Mouse (Mus musculus) forebrain, embryonic 16.5 days (tissue): ENCODE data around the gene Rnf40. TPM values are rescaled to one million over a fixed set of nuclear protein-coding genes. Genes with fewer than 3 reads are reported as not detected.

ENCODE experiments used
- ATAC-seq: fragments of 200-750 bp; cut with Nextera tagmentation; 2 replicates; pipeline ENCODE4 v1.8.0; 2017; ENCODE audit warnings: mild to moderate bottlenecking, moderate library complexity
- H3K27ac ChIP-seq: fragments of 300-500 bp; sonication (generic); 2 replicates; pipeline ENCODE4 v1.5.1; 2014; ENCODE audit warnings: low read length, control low read depth
- H3K27me3 ChIP-seq: fragments of 300-500 bp; sonication (generic); replicated peaks from 2 replicates; pipeline ENCODE4 v1.6.1; 2014; ENCODE audit warnings: low read length; ENCODE audit not compliant: control insufficient read depth, insufficient read depth
- H3K36me3 ChIP-seq: fragments of 300-500 bp; sonication (generic); 2 replicates; pipeline ENCODE4 v1.6.1; 2014; ENCODE audit not compliant: control insufficient read depth, insufficient read depth
- H3K4me1 ChIP-seq: fragments of 300-500 bp; sonication (generic); replicated peaks from 2 replicates; pipeline ENCODE4 v1.6.1; 2014; ENCODE audit warnings: low read length; ENCODE audit not compliant: control insufficient read depth, insufficient read depth
- H3K4me2 ChIP-seq: fragments of 300-500 bp; sonication (generic); 2 replicates; pipeline ENCODE4 v1.6.1; 2014; ENCODE audit warnings: mild to moderate bottlenecking, low read length, control low read depth
- H3K4me3 ChIP-seq: fragments of 300-500 bp; sonication (generic); replicated peaks from 2 replicates; pipeline ENCODE4 v1.5.1; 2014; ENCODE audit warnings: mild to moderate bottlenecking, low read length, control low read depth
- H3K9ac ChIP-seq: fragments of 300-500 bp; sonication (generic); replicated peaks from 2 replicates; pipeline ENCODE4 v1.6.1; 2014; ENCODE audit warnings: low read depth, low read length, control low read depth
- H3K9me3 ChIP-seq: fragments of 300-500 bp; sonication (generic); 2 replicates; pipeline ENCODE4 v1.6.1; 2016; ENCODE audit warnings: low read length; ENCODE audit not compliant: control insufficient read depth
- WGBS: fragments of 180-500 bp; shearing (Covaris S2); extraction: QIAGEN DNeasy Blood & Tissue Kit; methylation state at CpG from one replicate; pipeline ENCODE4 v1.1.7; 2014; 5-methylcytosine and 5-hydroxymethylcytosine counted together
- polyA plus RNA-seq: library from polyadenylated mRNA; unstranded; fragments of >200 nt; fragmentation: Nextera tagmentation; extraction: Ambion mirVana; gene quantifications from 2 replicates; pipeline ENCODE4 v1.2.1, GENCODE M21; 2015

The Rnf40 gene
- polyA plus RNA-seq, 1 experiment from 2014 or later = 62.7 TPM

- H3K4me2 ChIP-seq = no peak overlapping the region
- whole genome bisulfite sequencing = 94% methylated on average over 17 of the region's 17 CpGs
- H3K9me3 ChIP-seq = no peaks in the 10 kb centered on the region
- ATAC-seq = no peak
- H3K4me3 ChIP-seq = no peak overlapping the region
- H3K4me1 ChIP-seq = no peaks in the 10 kb centered on the region
- no peak overlapping the region for H3K27ac ChIP-seq
- H3K27me3 ChIP-seq = no peaks in the 10 kb centered on the region
- H3K9ac ChIP-seq = no peak overlapping the region
- H3K36me3 ChIP-seq = peaks cover 59% of the 10 kb centered on the region
These were observed 8.2 kb downstream of the Rnf40 start for GRCm38 (mm10) chr7:127596747-127597146.

DNA sequence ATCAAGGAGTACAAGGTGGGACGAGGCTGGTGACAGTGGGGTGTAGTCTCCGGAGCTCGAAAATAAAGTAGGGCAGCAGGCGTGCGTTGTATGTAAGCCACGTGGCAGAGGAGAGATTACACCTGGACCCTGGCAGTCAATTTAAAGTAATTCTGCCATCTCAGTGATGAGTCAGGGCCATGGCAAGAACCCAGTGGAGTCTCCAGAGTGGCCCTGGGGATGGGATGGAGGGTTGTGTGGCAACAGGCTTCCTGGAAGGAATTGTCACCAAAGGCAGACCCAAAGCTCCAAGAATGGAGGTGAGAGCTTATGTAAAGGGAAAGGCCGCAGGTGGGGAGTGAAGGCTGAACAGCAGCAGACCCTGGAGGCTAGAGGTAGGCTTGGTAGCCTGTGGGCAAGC lies 12.0 kb downstream of the Rnf40 start:
- Histone ChIP-seq H3K9me3 (no peaks in the 10 kb centered on the region), H3K27ac (no peak overlapping the region), H3K27me3 (no peaks in the 10 kb centered on the region), H3K4me1 (no peaks in the 10 kb centered on the region), H3K4me3 (no peak overlapping the region), H3K9ac (no peak overlapping the region), H3K36me3 (peaks cover 32% of the 10 kb centered on the region), H3K4me2 (no peak overlapping the region)
- WGBS = 98% methylated on average over 7 of the region's 7 CpGs
- no peak for ATAC-seq

DNA sequence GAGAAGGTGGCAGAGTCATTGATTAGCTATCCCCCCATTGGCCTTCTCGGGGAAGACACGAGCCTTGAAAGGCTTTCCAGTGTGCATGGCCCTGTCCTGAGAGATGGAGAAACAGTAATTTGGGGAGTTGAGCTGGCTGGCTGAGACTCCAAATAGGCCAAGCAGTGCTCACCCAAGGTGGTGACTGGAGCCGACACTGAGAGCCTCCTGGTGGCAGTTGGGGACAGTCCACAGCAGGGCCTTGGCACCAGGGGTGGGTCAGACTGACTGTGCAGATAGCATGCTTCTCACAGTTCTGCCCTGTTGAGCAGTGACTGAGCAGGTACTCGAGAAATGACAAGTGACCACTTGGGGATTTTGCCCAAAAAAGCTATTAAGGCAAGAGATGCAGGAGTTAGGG lies 13.2 kb downstream of the Rnf40 start:
- Histone ChIP-seq H3K9ac (no peak overlapping the region), H3K4me3 (no peak overlapping the region), H3K9me3 (no peaks in the 10 kb centered on the region), H3K27me3 (no peaks in the 10 kb centered on the region), H3K4me1 (no peaks in the 10 kb centered on the region), H3K27ac (no peak overlapping the region), H3K36me3 (peaks cover 25% of the 10 kb centered on the region), H3K4me2 (no peak overlapping the region)
- 80% methylated on average over 4 of the region's 4 CpGs for WGBS
- no peak for ATAC-seq

GRCm38 (mm10) chr7:127602903-127603302 lies 14.3 kb downstream of the Rnf40 start:
- Histone ChIP-seq H3K36me3 (peaks cover 23% of the 10 kb centered on the region), H3K27ac (no peak overlapping the region), H3K27me3 (no peaks in the 10 kb centered on the region), H3K4me2 (no peak overlapping the region), H3K4me1 (no peaks in the 10 kb centered on the region), H3K4me3 (no peak overlapping the region), H3K9me3 (no peaks in the 10 kb centered on the region), H3K9ac (no peak overlapping the region)
- ATAC-seq = no peak
- 93% methylated on average over 2 of the region's 2 CpGs for WGBS

- no peak overlapping the region for H3K4me3 ChIP-seq
- no peak overlapping the region for H3K9ac ChIP-seq
- H3K36me3 ChIP-seq = peaks cover 30% of the 10 kb centered on the region
- H3K27me3 ChIP-seq = no peaks in the 10 kb centered on the region
- H3K9me3 ChIP-seq = no peaks in the 10 kb centered on the region
- no peak for ATAC-seq
- no peak overlapping the region for H3K27ac ChIP-seq
- no peaks in the 10 kb centered on the region for H3K4me1 ChIP-seq
- WGBS = 85% methylated on average over 10 of the region's 10 CpGs
- H3K4me2 ChIP-seq = no peak overlapping the region
These were observed 15.7 kb downstream of the Rnf40 start for GRCm38 (mm10) chr7:127604256-127604655.

DNA sequence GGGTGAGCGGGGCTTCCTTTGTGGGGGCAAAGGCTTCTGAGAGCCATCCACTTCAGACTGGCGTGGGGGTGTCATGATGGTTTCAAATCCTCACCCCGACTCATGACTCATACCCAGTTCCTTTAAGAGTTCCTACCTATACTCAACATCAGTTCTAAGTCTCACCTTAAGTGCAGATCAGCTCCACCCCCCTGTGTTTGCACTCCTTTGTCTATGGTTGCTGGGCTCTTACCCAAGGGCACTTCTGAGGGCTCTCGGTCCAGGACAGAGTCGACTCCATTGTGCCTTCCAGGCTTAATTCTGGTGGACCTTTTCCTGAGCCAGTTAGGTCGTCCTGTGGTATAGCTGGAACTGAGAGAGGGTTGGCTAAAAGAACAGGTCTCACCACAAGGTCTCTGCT lies 18.6 kb downstream of the Rnf40 start:
- Histone ChIP-seq H3K4me3 (no peak overlapping the region), H3K36me3 (peaks cover 34% of the 10 kb centered on the region)
- WGBS = 87% methylated on average over 6 of the region's 6 CpGs

GRCm38 (mm10) chr7:127611011-127611410 lies 22.4 kb downstream of the Rnf40 start:
- WGBS = 96% methylated on average over 29 of the region's 29 CpGs
- ATAC-seq = no peak
- no peaks in the 10 kb centered on the region for H3K27me3 ChIP-seq
- peaks cover 35% of the 10 kb centered on the region for H3K36me3 ChIP-seq
- no peak overlapping the region for H3K4me2 ChIP-seq
- H3K9me3 ChIP-seq = no peaks in the 10 kb centered on the region
- H3K27ac ChIP-seq = no peak overlapping the region
- no peak overlapping the region for H3K4me3 ChIP-seq
- H3K9ac ChIP-seq = no peak overlapping the region
- H3K4me1 ChIP-seq = peaks cover 14% of the 10 kb centered on the region

More for the DNA sequence above, 18.6 kb downstream of the Rnf40 start:
- H3K4me2 ChIP-seq = no peak overlapping the region
- no peaks in the 10 kb centered on the region for H3K9me3 ChIP-seq
- no peaks in the 10 kb centered on the region for H3K4me1 ChIP-seq
- ATAC-seq = no peak
- no peaks in the 10 kb centered on the region for H3K27me3 ChIP-seq
- H3K9ac ChIP-seq = no peak overlapping the region
- H3K27ac ChIP-seq = no peak overlapping the region

DNA sequence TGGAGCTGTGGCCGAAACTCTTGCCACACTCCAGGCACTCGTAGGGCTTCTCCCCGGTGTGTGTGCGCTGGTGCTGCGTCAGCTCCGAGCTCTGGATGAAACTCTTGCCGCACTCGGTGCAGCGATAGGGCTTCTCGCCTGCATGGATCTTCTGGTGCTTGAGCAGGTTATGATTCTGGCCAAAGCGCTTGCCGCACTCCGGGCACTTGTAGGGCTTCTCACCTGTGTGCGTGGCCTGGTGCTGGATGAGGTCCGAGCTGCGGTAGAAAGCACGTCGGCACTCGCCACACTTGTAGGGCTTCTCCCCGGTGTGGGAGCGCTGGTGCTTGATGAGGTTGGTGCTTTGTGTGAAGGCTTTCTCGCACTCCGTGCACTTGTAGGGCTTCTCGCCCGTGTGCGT lies 23.0 kb downstream of the Rnf40 start:
- H3K27me3 ChIP-seq = no peaks in the 10 kb centered on the region
- peaks cover 33% of the 10 kb centered on the region for H3K36me3 ChIP-seq
- H3K27ac ChIP-seq = no peak overlapping the region
- 95% methylated on average over 26 of the region's 26 CpGs for WGBS
- H3K4me1 ChIP-seq = peaks cover 20% of the 10 kb centered on the region
- no peak overlapping the region for H3K4me3 ChIP-seq
- H3K9ac ChIP-seq = no peak overlapping the region
- no peaks in the 10 kb centered on the region for H3K9me3 ChIP-seq
- H3K4me2 ChIP-seq = no peak overlapping the region
- no peak for ATAC-seq

DNA sequence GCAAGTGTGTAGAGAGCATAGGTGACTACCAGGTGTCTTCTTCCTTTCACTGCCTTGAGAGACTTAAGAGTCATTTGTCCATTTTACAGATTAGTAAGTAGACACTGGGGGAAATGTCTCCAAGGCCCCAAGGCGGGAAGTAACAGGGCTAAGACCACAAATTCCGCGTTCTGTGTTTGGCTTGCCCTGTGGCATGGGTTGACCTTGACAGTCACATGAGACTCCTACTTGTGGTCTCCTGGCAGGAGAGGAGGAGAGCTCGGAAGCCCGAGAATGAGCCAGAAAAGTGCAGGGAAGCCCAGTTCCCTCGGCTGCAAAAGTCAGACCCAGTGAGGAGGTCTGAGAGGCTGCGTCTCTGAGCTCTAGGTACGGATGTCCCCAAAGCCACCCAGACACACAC lies 24.9 kb downstream of the Rnf40 start:
- Histone ChIP-seq H3K9ac (no peak overlapping the region; the same call in 1 of the 2 replicates), H3K27me3 (no peaks in the 10 kb centered on the region), H3K4me1 (peaks cover 25% of the 10 kb centered on the region), H3K27ac (no peak overlapping the region), H3K9me3 (no peaks in the 10 kb centered on the region), H3K4me2 (no peak overlapping the region; the same call in 1 of the 2 replicates), H3K4me3 (no peak overlapping the region), H3K36me3 (peaks cover 25% of the 10 kb centered on the region)
- ATAC-seq = no peak
- WGBS = 82% methylated on average over 8 of the region's 8 CpGs

GRCm38 (mm10) chr7:127614091-127614490 lies 25.5 kb downstream of the Rnf40 start:
- H3K4me2 ChIP-seq = peak overlapping the region; percentile 90
- H3K4me3 ChIP-seq = peak overlapping the region; percentile 100
- H3K9ac ChIP-seq = peak overlapping the region; percentile 95
- ATAC-seq = no peak
- H3K27ac ChIP-seq = no peak overlapping the region
- H3K36me3 ChIP-seq = peaks cover 22% of the 10 kb centered on the region
- H3K27me3 ChIP-seq = no peaks in the 10 kb centered on the region
- peaks cover 25% of the 10 kb centered on the region for H3K4me1 ChIP-seq
- no peaks in the 10 kb centered on the region for H3K9me3 ChIP-seq
- 15% methylated on average over 8 of the region's 8 CpGs for WGBS
